Mouse (Mus musculus): ENCODE measurements around the gene Cadm4.

Cadm4 gene

GRCm38 (mm10) chr7:24524978-24525377, 43.2 kb downstream of the Cadm4 start:
- no peak; the same call in 1 of the 2 replicates for TF ChIP-seq CTCF (conservative IDR thresholded peaks at IDR 0.05; ENCODE audit: low read length)
- TF ChIP-seq POU5F1 (IDR thresholded peaks at IDR 0.05; ENCODE audit: borderline replicate concordance, low read length), result no peak
- no peak for TF ChIP-seq NANOG (IDR thresholded peaks at IDR 0.05; ENCODE audit: borderline replicate concordance, low read length)
- no peak overlapping the region for H3K4me3 ChIP-seq (replicated peaks; ENCODE audit: low read length)
- H3K27me3 ChIP-seq (ENCODE audit: insufficient read depth, low read length), result peaks cover 4% of the 10 kb centered on the region; the same call in 1 of the 2 replicates
- peaks cover 13% of the 10 kb centered on the region for H3K36me3 ChIP-seq (ENCODE audit: insufficient read depth, low read length)
- H3K9me3 ChIP-seq (ENCODE audit: low read length), result no peaks in the 10 kb centered on the region
- H3K4me1 ChIP-seq (replicated peaks; ENCODE audit: low read depth, low read length), result peaks cover 43% of the 10 kb centered on the region

GRCm38 (mm10) chr7:24525686-24526420, 44.0 kb downstream of the Cadm4 start:
- Histone ChIP-seq H3K4me1 (replicated peaks; ENCODE audit: low read depth, low read length) (peaks cover 39% of the 10 kb centered on the region), H3K9me3 (ENCODE audit: low read length) (no peaks in the 10 kb centered on the region), H3K4me3 (replicated peaks; ENCODE audit: low read length) (no peak overlapping the region), H3K36me3 (ENCODE audit: insufficient read depth, low read length) (peaks cover 7% of the 10 kb centered on the region), H3K27me3 (ENCODE audit: insufficient read depth, low read length) (peaks cover 4% of the 10 kb centered on the region; the same call in 1 of the 2 replicates)
- TF ChIP-seq CTCF (conservative IDR thresholded peaks at IDR 0.05; ENCODE audit: low read length), result no peak
- TF ChIP-seq NANOG (IDR thresholded peaks at IDR 0.05; ENCODE audit: borderline replicate concordance, low read length), result no peak
- TF ChIP-seq POU5F1 (IDR thresholded peaks at IDR 0.05; ENCODE audit: borderline replicate concordance, low read length), result no peak

DNA sequence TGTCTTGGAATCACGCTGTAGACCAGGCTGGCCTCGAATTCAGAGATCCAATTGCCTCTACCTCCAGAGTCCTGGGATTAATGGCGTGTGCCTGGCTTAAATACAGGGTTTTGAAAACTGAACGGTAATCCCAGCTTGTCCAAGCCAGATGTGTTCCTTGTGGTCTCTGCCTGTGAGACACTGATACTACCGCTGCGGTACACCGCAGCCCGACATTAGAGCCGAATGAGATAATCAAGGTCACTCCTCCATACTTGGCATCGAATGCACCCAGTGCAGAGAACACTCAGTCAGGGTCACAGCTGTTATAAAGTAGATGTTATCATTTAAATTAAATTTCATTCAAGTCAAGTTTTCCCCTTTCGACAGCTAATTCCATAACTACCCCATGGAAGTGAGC, 47.0 kb downstream of the Cadm4 start:
- Histone ChIP-seq H3K4me1 (replicated peaks; ENCODE audit: low read depth, low read length) (peaks cover 47% of the 10 kb centered on the region), H3K36me3 (ENCODE audit: insufficient read depth, low read length) (peaks cover 5% of the 10 kb centered on the region), H3K9me3 (ENCODE audit: low read length) (no peaks in the 10 kb centered on the region), H3K4me3 (replicated peaks; ENCODE audit: low read length) (no peak overlapping the region), H3K27me3 (ENCODE audit: insufficient read depth, low read length) (peaks cover 11% of the 10 kb centered on the region)
- TF ChIP-seq CTCF (conservative IDR thresholded peaks at IDR 0.05; ENCODE audit: low read length) (no peak), POU5F1 (IDR thresholded peaks at IDR 0.05; ENCODE audit: borderline replicate concordance, low read length) (no peak), NANOG (IDR thresholded peaks at IDR 0.05; ENCODE audit: borderline replicate concordance, low read length) (no peak)

DNA sequence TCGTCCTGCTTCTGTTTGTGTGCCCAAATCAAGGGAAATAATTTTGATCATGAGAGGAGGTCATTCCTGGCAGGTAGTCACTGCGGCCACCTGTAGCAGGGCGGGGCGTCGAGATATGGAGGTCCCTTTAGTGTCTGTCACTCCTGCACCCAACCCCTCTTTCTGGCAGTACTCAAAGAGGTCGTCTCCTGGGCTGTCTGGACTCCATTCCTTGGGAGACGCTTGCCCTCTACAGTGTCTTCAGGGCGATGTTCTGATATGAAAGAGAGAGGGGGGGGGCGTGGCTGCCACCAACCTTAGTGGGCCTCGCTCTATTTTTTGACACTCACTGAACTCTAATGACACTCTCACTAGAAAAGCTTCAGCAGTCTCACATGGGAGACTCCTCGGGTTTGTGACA, 47.8 kb downstream of the Cadm4 start:
- Histone ChIP-seq H3K9me3 (ENCODE audit: low read length) (no peaks in the 10 kb centered on the region), H3K27me3 (ENCODE audit: insufficient read depth, low read length) (peaks cover 12% of the 10 kb centered on the region), H3K36me3 (ENCODE audit: insufficient read depth, low read length) (peaks cover 5% of the 10 kb centered on the region), H3K4me3 (replicated peaks; ENCODE audit: low read length) (peak overlapping the region; percentile 85), H3K4me1 (replicated peaks; ENCODE audit: low read depth, low read length) (peaks cover 52% of the 10 kb centered on the region)
- no peak for TF ChIP-seq POU5F1 (IDR thresholded peaks at IDR 0.05; ENCODE audit: borderline replicate concordance, low read length)
- TF ChIP-seq NANOG (IDR thresholded peaks at IDR 0.05; ENCODE audit: borderline replicate concordance, low read length), result no peak
- no peak for TF ChIP-seq CTCF (conservative IDR thresholded peaks at IDR 0.05; ENCODE audit: low read length)

DNA sequence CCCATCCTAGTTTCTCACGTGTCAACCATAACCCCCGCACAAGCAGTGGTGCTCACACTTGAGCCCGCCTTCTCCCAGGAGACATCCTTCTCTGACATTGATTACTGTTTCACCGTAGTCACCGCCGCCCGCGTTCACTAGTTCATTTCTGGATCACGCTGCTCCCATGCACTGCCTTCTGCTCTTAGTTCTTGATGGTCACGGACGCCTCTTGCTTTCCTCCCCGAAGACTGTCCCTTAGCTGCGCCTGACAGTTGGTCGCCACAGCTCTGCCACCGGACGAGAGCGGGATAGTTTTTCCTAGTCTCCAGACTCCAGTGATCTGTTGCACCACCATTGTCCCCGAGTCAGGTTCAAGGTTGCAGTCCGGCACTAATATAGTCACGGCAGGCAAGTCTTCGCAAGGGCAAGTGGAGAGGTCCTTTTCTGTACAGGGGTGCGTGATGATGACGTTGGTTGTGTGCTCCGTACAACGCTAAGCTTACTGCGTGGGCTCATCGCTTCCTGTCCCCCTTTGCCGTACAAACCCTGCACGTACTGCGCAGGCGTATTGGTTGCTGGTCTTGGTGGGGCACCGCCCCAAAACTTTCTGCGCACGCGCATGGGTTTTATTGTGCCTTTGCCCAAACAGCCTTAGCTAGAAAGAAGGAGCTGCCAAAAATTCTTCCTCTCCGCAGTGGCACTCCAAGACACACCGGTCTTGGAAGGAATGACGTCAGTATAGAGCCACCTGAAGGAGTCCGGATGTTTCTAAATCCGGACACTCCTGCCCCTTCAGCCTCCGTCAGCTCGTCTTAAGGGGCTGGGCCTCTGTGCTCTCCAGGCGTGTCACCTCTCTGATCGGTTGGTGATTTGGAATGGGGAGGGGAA, 48.5 kb downstream of the Cadm4 start, which contains the start of gene Irgq:
Gene Irgq (plus strand): TSS at position 628 of the 870 bp plus-strand sequence.
- peaks cover 55% of the 10 kb centered on the region for H3K4me1 ChIP-seq (replicated peaks; ENCODE audit: low read depth, low read length)
- H3K27me3 ChIP-seq (ENCODE audit: insufficient read depth, low read length), result peaks cover 19% of the 10 kb centered on the region
- no peaks in the 10 kb centered on the region for H3K9me3 ChIP-seq (ENCODE audit: low read length)

GRCm38 (mm10) chr7:24531211-24531971, 49.6 kb downstream of the Cadm4 start:
- Histone ChIP-seq H3K4me3 (replicated peaks; ENCODE audit: low read length) (peak overlapping the region; percentile 85), H3K36me3 (ENCODE audit: insufficient read depth, low read length) (peaks cover 10% of the 10 kb centered on the region), H3K27me3 (ENCODE audit: insufficient read depth, low read length) (peaks cover 22% of the 10 kb centered on the region), H3K4me1 (replicated peaks; ENCODE audit: low read depth, low read length) (peaks cover 61% of the 10 kb centered on the region), H3K9me3 (ENCODE audit: low read length) (no peaks in the 10 kb centered on the region)
- no peak for TF ChIP-seq NANOG (IDR thresholded peaks at IDR 0.05; ENCODE audit: borderline replicate concordance, low read length)
- TF ChIP-seq POU5F1 (IDR thresholded peaks at IDR 0.05; ENCODE audit: borderline replicate concordance, low read length), result no peak
- peak; percentile 31 for TF ChIP-seq CTCF (conservative IDR thresholded peaks at IDR 0.05; ENCODE audit: low read length)

More for the DNA sequence above, 48.5 kb downstream of the Cadm4 start, which contains the start of gene Irgq:
- H3K4me3 ChIP-seq (replicated peaks; ENCODE audit: low read length), result peak within 1 kb of the TSS; percentile 85
- H3K36me3 ChIP-seq (ENCODE audit: insufficient read depth, low read length), result peaks cover 10% of the 10 kb centered on the region
- no peak for TF ChIP-seq CTCF (conservative IDR thresholded peaks at IDR 0.05; ENCODE audit: low read length)
- TF ChIP-seq POU5F1 (IDR thresholded peaks at IDR 0.05; ENCODE audit: borderline replicate concordance, low read length), result no peak
- no peak for TF ChIP-seq NANOG (IDR thresholded peaks at IDR 0.05; ENCODE audit: borderline replicate concordance, low read length)

DNA sequence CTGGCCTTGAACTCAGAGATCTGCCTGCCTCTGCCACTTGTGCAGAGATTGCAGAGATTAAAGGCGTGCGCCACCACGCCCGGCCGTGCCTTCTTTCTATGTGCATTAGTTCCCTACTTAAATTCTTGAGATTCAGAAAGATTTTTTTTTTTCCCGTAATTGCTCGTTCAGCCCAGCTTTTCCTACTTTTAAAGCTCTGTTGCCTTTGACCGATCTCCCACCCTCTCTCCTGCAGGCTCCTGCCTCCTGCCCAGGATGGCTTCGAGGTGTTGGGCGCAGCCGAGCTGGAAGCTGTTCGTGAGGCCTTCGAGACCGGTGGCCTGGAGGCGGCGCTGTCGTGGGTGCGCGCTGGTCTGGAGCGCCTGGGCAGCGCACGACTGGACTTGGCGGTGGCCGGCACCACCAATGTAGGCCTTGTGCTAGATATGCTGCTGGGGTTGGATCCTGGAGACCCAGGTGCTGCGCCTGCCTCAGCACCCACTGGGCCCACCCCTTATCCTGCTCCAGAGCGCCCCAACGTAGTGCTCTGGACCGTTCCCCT, 51.3 kb downstream of the Cadm4 start:
- peak overlapping the region; percentile 85 for H3K4me3 ChIP-seq (replicated peaks; ENCODE audit: low read length)
- H3K27me3 ChIP-seq (ENCODE audit: insufficient read depth, low read length), result peaks cover 22% of the 10 kb centered on the region
- peaks cover 64% of the 10 kb centered on the region for H3K4me1 ChIP-seq (replicated peaks; ENCODE audit: low read depth, low read length)
- peaks cover 10% of the 10 kb centered on the region for H3K36me3 ChIP-seq (ENCODE audit: insufficient read depth, low read length)
- TF ChIP-seq POU5F1 (IDR thresholded peaks at IDR 0.05; ENCODE audit: borderline replicate concordance, low read length), result no peak
- no peak; the same call in 1 of the 2 replicates for TF ChIP-seq CTCF (conservative IDR thresholded peaks at IDR 0.05; ENCODE audit: low read length)
- TF ChIP-seq NANOG (IDR thresholded peaks at IDR 0.05; ENCODE audit: borderline replicate concordance, low read length), result no peak
- no peaks in the 10 kb centered on the region for H3K9me3 ChIP-seq (ENCODE audit: low read length)

Measured in E14TG2a.4 (cell line).